Mouse (Mus musculus) left cerebral cortex, postnatal 14 days (tissue): ENCODE measurements around the gene Creld2. TPM values are rescaled to one million over a fixed set of nuclear protein-coding genes. Genes with fewer than 3 reads are reported as not detected.

Experiments
- DNase-seq, 2 experiments: peaks; one replicate each; pipeline ENCODE4 v3.0.0; 2021 to 2022; ENCODE audit warnings: low spot score in 2 of 2, mixed read lengths in 1 of 2
- intact Hi-C: fragments of 180-260 bp; cut with DNase I; formaldehyde crosslinking; loops from one replicate; pipeline ENCODE4 v1.15.1; 2025
- total RNA-seq, 2 experiments: library from RNA; stranded (reverse); gene quantifications; 2 replicates each; pipeline ENCODE4 v1.2.3; 2021

Gene Creld2
- total RNA-seq, 2 experiments from 2014 or later = 18.9 to 21.4 TPM

- intact Hi-C loops = loop anchor here (5.0 kb wide), 1 partner anchor 36 kb away; no protein-coding TSS in a partner anchor
- peak; percentile 87 to 93 for DNase-seq
Observed at GRCm38 (mm10) chr15:88863695-88864231, 44.3 kb downstream of the Creld2 start.

DNA sequence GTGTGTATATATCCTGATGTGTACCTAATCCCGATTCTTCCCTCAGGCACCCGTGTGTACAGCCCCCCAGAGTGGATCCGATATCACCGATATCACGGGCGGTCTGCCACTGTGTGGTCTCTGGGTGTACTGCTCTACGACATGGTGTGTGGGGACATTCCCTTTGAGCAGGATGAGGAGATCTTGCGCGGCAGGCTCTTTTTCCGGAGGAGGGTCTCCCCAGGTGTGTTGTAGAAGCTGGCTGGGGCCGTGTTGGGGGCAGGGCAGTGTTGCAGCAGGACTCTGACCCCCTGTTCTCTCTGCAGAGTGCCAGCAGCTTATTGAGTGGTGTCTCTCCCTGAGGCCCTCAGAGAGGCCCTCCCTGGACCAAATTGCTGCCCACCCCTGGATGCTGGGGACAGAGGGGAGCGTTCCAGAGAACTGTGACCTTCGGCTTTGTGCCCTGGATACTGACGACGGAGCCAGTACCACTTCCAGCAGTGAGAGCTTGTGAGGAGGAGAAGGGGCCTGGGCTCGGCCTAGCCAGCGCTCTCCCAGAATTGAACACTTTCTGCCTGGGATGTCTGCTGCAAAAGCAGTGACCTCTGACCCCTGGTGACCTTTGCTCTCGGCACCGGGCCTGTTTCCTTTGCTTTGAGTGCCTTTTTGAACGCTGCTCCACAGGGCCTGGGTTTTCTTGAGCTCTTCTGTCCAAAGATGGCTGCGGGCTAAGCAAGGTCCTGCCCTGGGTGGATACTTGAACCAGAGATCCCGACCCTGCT is 45.0 kb downstream of the Creld2 start:
- intact Hi-C loops = loop anchor here (5.0 kb wide), 1 partner anchor 37 kb away; no protein-coding TSS in a partner anchor
- peak in 1 of 2 experiments; percentile 51 for DNase-seq

DNA sequence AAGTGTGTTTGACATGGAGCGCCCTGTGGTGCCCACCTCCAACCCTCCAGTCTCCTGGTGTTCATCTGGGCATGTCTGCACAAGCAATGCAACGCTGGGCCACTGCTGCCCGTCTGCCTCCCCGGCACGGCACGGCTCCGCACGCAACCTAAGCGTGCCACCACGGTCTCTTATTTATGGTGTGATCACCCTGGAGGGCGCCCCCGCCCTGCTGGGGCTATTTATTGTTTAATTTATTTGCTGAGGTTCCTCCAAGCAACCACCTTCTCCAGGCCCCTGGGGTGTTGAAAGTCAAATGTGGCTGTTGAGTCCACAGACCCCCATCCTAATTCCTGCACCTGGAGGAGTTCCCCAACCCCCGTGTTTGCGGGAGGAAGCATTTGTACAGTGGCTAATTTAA is 45.6 kb downstream of the Creld2 start:
- no peak for DNase-seq
- intact Hi-C loops = no loop called here

DNA sequence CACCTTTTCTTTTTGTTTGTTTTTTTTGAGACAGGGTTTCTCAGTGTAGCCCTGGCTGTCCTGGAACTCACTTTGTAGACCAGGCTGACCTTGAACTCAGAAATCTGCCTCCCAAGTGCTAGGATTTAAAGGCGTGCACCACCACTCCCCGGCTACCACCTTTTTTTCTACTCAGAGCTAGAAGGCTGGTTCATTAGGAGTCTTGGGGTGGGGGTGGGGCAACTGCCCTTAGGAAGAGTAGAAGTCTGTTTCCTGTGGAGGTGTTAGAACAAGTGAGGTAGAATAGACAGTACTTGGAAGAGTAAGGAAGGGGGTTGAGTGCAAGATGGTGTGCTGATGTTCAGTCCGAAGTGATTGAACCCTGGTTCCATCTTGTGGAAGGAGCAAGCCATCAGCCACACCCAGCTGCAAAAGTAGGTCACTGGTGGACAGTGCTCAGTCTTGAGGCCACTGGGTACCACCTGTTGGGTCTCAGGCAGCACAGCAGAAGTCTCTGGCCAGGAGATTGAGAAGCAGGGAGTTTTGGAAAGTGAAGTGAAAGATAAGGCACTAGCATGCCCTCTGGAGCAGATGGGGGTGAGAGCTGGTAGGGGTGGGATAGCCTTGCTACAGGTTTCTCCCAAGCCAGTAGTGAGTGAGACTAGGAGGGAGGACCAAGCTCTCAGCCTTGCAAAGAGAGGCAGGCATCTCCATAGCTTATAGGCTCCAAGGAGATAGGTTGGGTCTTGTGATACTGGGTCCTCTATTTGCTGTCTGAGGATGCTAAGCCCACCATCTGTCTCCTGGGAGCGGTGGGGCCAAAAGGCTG is 46.6 kb downstream of the Creld2 start:
- DNase-seq = no peak
- intact Hi-C loops = no loop called here

GRCm38 (mm10) chr15:88866934-88867356 is 47.5 kb downstream of the Creld2 start:
- DNase-seq = no peak
- intact Hi-C loops = no loop called here

GRCm38 (mm10) chr15:88867368-88868023 is 48.0 kb downstream of the Creld2 start:
- no peak for DNase-seq
- intact Hi-C loops = no loop called here

GRCm38 (mm10) chr15:88868024-88868742 is 48.7 kb downstream of the Creld2 start:
- no peak for DNase-seq

DNA sequence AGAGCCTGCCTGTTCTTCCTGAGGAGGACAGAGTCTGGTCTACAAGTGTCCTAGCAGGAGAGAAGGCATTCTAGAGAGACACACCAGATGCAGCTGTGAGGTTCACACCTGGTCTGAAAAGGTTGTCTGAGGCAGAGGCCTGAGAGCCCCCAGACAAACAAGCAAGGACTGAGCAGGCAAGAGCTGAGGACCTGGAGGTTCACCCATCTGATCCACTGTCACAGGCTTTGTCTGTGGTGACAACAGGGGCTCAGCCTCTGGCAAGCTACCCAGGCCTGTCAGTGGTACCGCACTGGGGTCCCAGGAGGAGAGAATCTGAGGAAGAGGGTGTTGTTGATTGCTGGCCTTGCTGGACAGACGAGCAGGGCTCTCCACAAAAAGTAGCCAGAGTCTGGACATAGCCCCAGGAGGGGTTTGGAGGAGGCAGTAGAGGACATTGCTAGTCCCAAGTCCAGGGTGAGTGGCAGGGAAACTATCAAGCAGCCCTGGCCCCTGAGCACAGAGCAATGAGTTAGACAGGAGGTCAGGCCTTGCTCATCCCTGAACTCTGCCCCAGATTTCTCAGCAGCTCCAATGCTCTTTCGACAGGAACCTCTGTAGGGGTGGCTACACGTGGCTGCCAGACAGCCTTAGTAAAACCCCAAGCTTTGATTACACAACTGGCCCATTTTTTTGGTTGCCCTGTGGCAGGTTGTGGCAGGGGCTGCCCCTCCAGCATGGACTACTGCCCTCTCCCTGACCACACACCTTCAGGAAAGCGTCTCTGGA is 51.2 kb downstream of the Creld2 start:
- intact Hi-C loops = no loop called here
- DNase-seq = no peak

More at GRCm38 (mm10) chr15:88868024-88868742, 48.7 kb downstream of the Creld2 start:
- intact Hi-C loops = no loop called here

DNA sequence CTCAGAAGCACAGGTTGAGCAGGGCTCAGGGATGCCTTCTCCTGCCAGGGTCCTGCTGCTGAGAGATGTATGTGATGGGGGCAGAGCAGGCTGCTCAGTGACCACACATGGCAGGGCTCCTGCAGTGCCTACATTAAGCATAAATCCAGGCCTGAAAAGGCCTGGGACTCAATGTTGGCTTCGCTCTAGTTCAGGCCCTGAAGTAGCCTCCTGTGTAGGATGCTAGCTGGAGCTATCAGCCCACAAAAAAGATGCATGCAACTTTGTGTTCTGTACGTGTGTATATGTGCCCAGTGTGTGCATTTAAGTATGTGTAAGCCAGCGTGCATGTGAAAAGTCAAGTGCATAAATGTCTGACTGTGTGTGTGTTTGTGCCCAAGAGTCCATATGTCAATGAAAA is 54.6 kb downstream of the Creld2 start:
- DNase-seq = no peak
- intact Hi-C loops = no loop called here

DNA sequence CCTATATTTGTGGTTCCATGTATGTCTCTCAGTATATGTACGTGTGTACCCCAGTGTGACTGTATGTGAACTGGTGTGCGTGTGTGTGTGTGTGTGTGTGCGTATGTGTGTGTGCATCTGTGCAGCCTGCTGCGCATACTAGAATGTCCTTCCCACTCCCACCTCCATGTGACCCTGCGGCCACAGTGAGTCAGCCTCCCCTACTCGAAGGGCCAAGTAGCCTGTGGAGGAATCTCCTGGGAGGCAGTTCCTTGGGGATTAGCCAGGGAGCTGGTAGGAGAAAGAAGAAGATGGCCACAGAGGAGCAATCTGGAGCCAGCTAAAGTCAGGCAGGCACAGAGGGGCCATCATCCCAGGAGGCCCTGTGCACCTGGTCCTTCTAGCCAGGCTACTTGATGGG is 55.0 kb downstream of the Creld2 start:
- DNase-seq = no peak
- intact Hi-C loops = no loop called here

- DNase-seq = no peak
- intact Hi-C loops = loop anchor here (1.0 kb wide), 1 partner anchor 47 kb away; no protein-coding TSS in a partner anchor
Observed at GRCm38 (mm10) chr15:88875625-88876081, 56.2 kb downstream of the Creld2 start.

Other genes with a start within 250 kb of the Creld2 start
- gene Zdhhc25, start 219.3 kb upstream of the Creld2 start, total RNA-seq = not detected
- gene Brd1, start 85.4 kb upstream of the Creld2 start, total RNA-seq = 10 to 100 TPM; 47.6 to 48.6 TPM
- gene Zbed4, start 68.0 kb upstream of the Creld2 start, total RNA-seq = 10 to 100 TPM; 10.6 to 12.3 TPM
- gene Alg12, start 328 bp upstream of the Creld2 start, total RNA-seq = 10 to 100 TPM; 10.3 to 12.3 TPM
- gene Pim3, start 42.5 kb downstream of the Creld2 start, total RNA-seq = 10 to 100 TPM; 37.3 to 40.4 TPM
- 1 to 10 TPM in 1 of 2 experiments, under 1 TPM in 1; 0.81 to 1.7 TPM for gene Ttll8, start 134.8 kb downstream of the Creld2 start, total RNA-seq
- gene Mlc1, start 159.4 kb downstream of the Creld2 start, total RNA-seq = 100 to 1,000 TPM; 100 to 105 TPM
- not detected for gene Mov10l1, start 163.3 kb downstream of the Creld2 start, total RNA-seq
- gene Panx2, start 240.1 kb downstream of the Creld2 start, total RNA-seq = 100 to 1,000 TPM; 101 to 120 TPM